Mouse (Mus musculus) embryonic facial prominence, embryonic 15.5 days (tissue): ENCODE results near the gene Rnf213. TPM values are rescaled to one million over a fixed set of nuclear protein-coding genes. Genes with fewer than 3 reads are reported as not detected.

Source experiments
- ATAC-seq: fragments of 200-750 bp; cut with Nextera tagmentation; 2 replicates; pipeline ENCODE4 v1.8.0; 2017; ENCODE audit warnings: low read depth, moderate TSS enrichment; ENCODE audit not compliant: insufficient number of reproducible peaks, low FRiP score, low TSS enrichment
- H3K27ac ChIP-seq: fragments of 300-500 bp; sonication (generic); replicated peaks from 2 replicates; pipeline ENCODE4 v1.5.1; 2015; ENCODE audit warnings: mild to moderate bottlenecking, inconsistent platforms
- H3K27me3 ChIP-seq: fragments of 300-500 bp; sonication (generic); 2 replicates; pipeline ENCODE4 v1.6.1; 2015; ENCODE audit warnings: inconsistent platforms
- H3K36me3 ChIP-seq: fragments of 300-500 bp; sonication (generic); 2 replicates; pipeline ENCODE4 v1.6.1; 2015; ENCODE audit warnings: mild to moderate bottlenecking, inconsistent platforms
- H3K4me1 ChIP-seq: fragments of 300-500 bp; sonication (generic); 2 replicates; pipeline ENCODE4 v1.6.1; 2015; ENCODE audit warnings: inconsistent platforms
- H3K4me2 ChIP-seq: fragments of 300-500 bp; sonication (generic); replicated peaks from 2 replicates; pipeline ENCODE4 v1.6.1; 2015; ENCODE audit warnings: mild to moderate bottlenecking, inconsistent platforms
- H3K4me3 ChIP-seq: fragments of 300-500 bp; sonication (generic); replicated peaks from 2 replicates; pipeline ENCODE4 v1.5.1; 2015; ENCODE audit warnings: mild to moderate bottlenecking, inconsistent platforms
- H3K9ac ChIP-seq: fragments of 300-500 bp; sonication (generic); 2 replicates; pipeline ENCODE4 v1.6.1; 2015; ENCODE audit warnings: inconsistent platforms
- H3K9me3 ChIP-seq: fragments of 300-500 bp; sonication (generic); replicated peaks from 2 replicates; pipeline ENCODE4 v1.6.1; 2016; ENCODE audit warnings: inconsistent platforms
- WGBS: fragments of 180-500 bp; shearing (Covaris S2); methylation state at CpG from one replicate; pipeline ENCODE4 v1.1.7; 2015; 5-methylcytosine and 5-hydroxymethylcytosine counted together
- polyA plus RNA-seq: library from polyadenylated mRNA; unstranded; fragments of >200 nt; fragmentation: Nextera tagmentation; extraction: Ambion mirVana; gene quantifications from 2 replicates; pipeline ENCODE4 v1.2.1, GENCODE M21; 2015

Gene Rnf213
- polyA plus RNA-seq, 1 experiment from 2014 or later, result 3.5 TPM

DNA sequence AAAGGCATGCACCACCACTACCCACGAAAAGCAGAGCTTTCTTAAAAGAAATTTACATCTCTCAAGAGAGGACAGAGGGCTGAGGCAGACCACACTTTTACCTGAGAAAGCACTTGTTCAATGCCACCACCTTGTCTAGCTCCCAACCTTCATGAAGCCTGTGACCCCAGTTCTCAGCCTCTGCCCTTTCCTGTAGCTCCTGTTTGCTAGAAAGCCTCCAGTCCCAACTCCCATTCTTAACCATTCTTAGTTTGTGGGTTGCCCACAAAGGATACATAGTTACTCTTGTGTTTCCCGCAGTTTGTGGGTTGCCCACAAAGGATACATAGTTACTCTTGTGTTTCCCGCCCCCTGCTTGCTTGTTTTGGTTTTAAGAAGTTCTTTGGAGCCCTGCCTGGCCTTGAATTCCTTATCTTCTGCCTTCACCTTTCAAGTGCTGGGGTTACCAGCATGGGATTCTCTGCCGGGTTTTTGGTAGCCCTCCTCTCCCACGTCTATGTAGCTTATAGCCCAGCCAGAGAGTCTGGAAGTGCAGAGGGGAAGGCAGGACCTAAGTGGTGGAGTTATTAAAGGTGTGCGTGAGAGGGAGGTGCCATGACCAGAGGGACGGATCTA lies 1.4 kb upstream of the Rnf213 start:
- Histone ChIP-seq H3K4me2 (peak overlapping the region; percentile 96), H3K27ac (no peak overlapping the region), H3K4me1 (peaks cover 30% of the 10 kb centered on the region), H3K27me3 (peaks cover 65% of the 10 kb centered on the region), H3K36me3 (no peaks in the 10 kb centered on the region), H3K9ac (no peak overlapping the region), H3K9me3 (no peaks in the 10 kb centered on the region), H3K4me3 (no peak overlapping the region)
- no peak for ATAC-seq
- 28% methylated on average over 7 of the region's 7 CpGs for WGBS

DNA sequence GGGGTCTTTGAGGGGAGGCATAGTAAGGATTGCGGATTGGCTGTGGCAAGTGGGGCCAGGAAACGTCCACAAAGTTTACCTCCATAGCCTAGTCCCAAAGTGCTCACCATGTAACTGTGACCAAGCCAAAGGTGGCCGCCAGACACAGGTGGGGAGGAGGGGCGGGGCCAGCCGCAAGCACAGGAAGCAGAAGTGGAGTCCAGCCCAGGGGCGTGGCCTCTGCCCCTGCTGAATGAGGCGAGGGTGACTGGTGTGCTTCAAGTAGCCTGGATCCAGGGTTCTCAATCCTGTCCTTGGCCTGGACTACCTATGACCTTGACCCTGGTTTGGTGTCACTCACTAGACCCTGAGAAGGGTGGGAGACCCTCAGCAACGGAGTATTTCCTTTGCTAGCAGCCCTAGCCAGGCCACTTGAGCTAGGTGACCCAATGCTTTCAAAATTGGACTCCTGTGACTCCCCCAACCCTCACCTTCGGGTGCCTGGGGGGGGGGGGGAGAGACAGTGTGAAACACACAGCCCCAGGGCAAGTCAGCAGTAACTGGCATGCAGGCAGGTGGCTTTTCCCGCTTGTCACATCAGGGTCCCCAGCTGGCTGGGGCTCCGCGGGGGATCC lies 792 bp upstream of the Rnf213 start:
- H3K9me3 ChIP-seq, result no peaks in the 10 kb centered on the region
- H3K4me3 ChIP-seq, result peak overlapping the region; percentile 61
- 7% methylated on average over 12 of the region's 12 CpGs for WGBS
- peaks cover 30% of the 10 kb centered on the region for H3K4me1 ChIP-seq
- peaks cover 70% of the 10 kb centered on the region for H3K27me3 ChIP-seq
- no peak overlapping the region for H3K9ac ChIP-seq
- H3K36me3 ChIP-seq, result no peaks in the 10 kb centered on the region
- peak overlapping the region; percentile 80 for H3K4me2 ChIP-seq
- ATAC-seq, result no peak
- no peak overlapping the region for H3K27ac ChIP-seq

DNA sequence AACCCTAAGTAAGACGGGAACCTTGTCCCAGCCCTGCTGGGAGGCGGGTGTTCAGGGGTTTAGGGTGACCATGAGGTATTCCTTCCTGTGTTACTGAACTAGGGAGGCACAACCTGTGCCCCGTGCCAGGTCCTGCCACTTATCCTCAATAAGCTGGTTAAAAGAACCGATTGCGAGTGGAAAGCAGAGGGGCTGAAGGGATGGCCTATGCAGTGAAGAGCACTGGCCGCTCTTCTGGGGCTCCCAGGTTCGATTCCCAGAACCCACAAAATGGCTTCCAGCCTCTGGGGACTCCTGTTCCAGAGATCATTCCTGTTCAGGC lies 544 bp downstream of the Rnf213 start:
- WGBS, result 25% methylated on average over 7 of the region's 7 CpGs

DNA sequence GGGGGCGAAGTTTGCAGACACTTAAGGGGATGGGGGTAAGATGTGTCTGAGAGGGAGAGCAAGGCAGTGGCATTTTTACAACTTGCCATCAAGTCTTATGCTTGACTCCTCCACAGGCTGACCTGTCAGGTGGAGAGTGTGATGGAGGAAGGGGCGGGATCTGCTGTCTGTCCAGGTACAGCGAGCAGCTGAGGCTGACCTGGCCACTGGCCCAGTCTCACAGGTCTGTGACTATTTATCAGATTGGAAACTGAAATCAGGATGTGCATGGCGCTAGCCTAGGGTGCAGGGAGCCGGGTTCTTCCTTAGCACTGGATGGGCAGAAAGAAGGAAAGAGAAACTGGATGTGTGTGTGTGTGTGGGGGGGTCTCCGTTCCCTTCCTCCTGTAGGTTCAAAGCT lies 1.3 kb downstream of the Rnf213 start:
- no peak overlapping the region for H3K9ac ChIP-seq
- peaks cover 61% of the 10 kb centered on the region for H3K27me3 ChIP-seq
- H3K4me2 ChIP-seq, result no peak overlapping the region
- no peaks in the 10 kb centered on the region for H3K9me3 ChIP-seq
- H3K27ac ChIP-seq, result no peak overlapping the region
- H3K36me3 ChIP-seq, result no peaks in the 10 kb centered on the region
- H3K4me1 ChIP-seq, result peaks cover 30% of the 10 kb centered on the region
- H3K4me3 ChIP-seq, result no peak overlapping the region; the same call in 1 of the 2 replicates
- WGBS, result 49% methylated on average over 6 of the region's 6 CpGs
- ATAC-seq, result no peak

More for the DNA sequence above, 544 bp downstream of the Rnf213 start:
- Histone ChIP-seq H3K27me3 (peaks cover 65% of the 10 kb centered on the region), H3K36me3 (no peaks in the 10 kb centered on the region), H3K27ac (0 out of 2 replicates have a peak overlapping the region, but pooled peaks have one; percentile 34), H3K4me1 (peaks cover 30% of the 10 kb centered on the region), H3K4me3 (peak overlapping the region; percentile 61), H3K4me2 (peak overlapping the region; percentile 80), H3K9me3 (no peaks in the 10 kb centered on the region), H3K9ac (peak overlapping the region; percentile 44)
- ATAC-seq, result no peak

DNA sequence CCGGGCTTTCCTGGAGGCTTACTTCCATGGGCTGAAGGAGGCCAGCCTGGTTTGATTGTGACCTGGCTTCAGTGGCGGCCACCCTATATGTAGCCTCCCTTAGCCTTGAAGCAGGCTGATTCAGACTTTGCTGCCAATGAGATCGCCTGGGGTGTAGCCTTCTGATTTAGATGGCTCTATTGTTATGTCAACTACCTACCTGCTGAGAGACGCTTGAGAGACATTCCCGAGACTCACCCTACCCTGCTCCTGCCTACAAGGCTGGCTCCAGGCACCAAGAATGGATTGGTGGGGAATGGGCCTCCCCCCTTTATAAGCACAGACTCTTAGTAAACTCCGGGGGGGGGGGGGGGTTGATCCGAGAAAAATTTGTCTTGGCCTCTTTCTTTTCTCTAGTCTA lies 2.5 kb downstream of the Rnf213 start:
- WGBS, result 11% methylated on average over 7 of the region's 7 CpGs
- Histone ChIP-seq H3K9me3 (no peaks in the 10 kb centered on the region), H3K27me3 (peaks cover 49% of the 10 kb centered on the region), H3K27ac (no peak overlapping the region), H3K4me1 (peaks cover 24% of the 10 kb centered on the region), H3K4me2 (no peak overlapping the region), H3K9ac (no peak overlapping the region), H3K4me3 (no peak overlapping the region), H3K36me3 (no peaks in the 10 kb centered on the region)
- ATAC-seq, result no peak

DNA sequence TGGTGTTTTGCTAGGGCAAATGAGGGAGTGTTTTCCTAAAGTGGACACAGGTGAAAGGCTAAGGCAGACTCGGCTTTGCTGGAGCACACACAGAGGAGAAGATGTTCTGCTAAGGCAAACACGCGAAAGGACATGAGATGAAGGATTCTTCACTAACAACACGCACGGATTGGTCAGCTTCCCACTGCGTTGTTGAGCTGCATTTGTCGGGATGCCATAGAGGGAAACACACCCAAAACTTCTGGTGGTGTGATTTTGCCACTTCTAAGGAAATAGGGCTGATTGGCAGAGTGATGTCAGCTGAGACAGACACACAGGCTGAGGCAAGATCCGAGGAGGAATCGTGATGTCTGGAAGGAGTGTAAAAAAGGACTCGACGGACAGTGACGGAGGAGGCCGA lies 3.0 kb downstream of the Rnf213 start:
- Histone ChIP-seq H3K27me3 (peaks cover 45% of the 10 kb centered on the region), H3K4me3 (no peak overlapping the region), H3K4me1 (peaks cover 19% of the 10 kb centered on the region), H3K4me2 (no peak overlapping the region), H3K9me3 (no peaks in the 10 kb centered on the region), H3K9ac (no peak overlapping the region; the same call in 1 of the 2 replicates), H3K36me3 (no peaks in the 10 kb centered on the region), H3K27ac (no peak overlapping the region)
- 17% methylated on average over 13 of the region's 13 CpGs for WGBS
- ATAC-seq, result no peak

DNA sequence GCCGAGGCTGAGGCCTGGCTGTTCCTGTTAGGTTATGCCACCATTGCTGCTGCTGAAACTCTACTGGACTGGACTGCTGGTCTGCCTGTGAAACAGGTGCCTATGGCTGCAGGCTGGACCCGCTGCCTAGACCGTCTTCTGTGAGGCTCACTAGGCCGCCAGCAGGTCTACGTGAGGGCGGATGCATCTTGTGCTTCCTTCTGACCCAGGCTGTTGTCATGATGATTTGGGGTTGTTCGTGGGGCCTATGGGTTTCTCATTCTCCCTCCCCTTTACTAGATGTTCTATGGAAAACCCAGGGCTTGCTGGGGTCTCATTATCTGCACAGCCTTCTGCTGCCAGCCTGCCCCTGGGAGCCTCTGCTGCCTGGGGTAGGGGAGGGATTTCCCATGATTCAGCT lies 3.6 kb downstream of the Rnf213 start:
- no peak overlapping the region for H3K4me2 ChIP-seq
- WGBS, result 63% methylated on average over 7 of the region's 7 CpGs
- no peak for ATAC-seq
- H3K9ac ChIP-seq, result no peak overlapping the region; the same call in 1 of the 2 replicates
- peaks cover 16% of the 10 kb centered on the region for H3K4me1 ChIP-seq
- H3K4me3 ChIP-seq, result no peak overlapping the region
- no peak overlapping the region for H3K27ac ChIP-seq
- H3K36me3 ChIP-seq, result no peaks in the 10 kb centered on the region
- H3K27me3 ChIP-seq, result peaks cover 39% of the 10 kb centered on the region
- H3K9me3 ChIP-seq, result no peaks in the 10 kb centered on the region

DNA sequence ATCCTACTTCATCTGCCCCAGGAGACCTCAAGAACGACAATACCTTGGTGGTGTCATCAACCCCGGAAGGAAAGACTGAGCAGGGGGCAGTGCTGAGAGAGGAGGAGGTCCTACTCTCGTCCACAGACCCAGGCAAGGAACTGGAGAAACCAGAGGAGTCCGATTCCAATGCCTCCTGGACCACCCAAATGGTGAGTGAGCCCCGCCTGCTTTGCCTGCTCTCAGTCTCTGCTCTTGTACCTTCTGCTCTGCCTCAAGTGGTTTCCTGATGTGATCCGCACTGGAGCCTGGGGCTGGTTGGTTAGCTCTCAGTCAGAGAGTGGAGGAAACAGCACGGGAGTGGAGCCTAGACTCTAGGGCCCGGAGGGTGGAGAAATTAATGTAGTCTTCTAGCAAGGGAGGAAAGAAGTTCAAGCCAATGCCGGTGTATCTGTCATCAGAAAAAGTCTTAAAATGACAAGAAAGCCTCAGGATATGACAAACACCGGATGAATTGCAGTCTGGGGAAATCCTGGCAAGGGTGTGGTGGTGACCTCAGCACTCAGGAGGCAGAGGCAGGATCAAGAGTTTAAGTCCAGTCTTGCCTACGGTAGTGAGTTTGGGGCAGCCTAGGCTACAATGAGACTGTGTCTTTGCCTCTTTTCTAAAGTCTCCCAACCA lies 9.7 kb downstream of the Rnf213 start:
- no peak overlapping the region for H3K27ac ChIP-seq
- no peak for ATAC-seq
- no peak overlapping the region for H3K4me2 ChIP-seq
- WGBS, result 31% methylated on average over 11 of the region's 11 CpGs
- no peaks in the 10 kb centered on the region for H3K27me3 ChIP-seq
- no peak overlapping the region for H3K9ac ChIP-seq
- H3K9me3 ChIP-seq, result no peaks in the 10 kb centered on the region
- H3K36me3 ChIP-seq, result no peaks in the 10 kb centered on the region
- H3K4me3 ChIP-seq, result no peak overlapping the region
- H3K4me1 ChIP-seq, result no peaks in the 10 kb centered on the region

DNA sequence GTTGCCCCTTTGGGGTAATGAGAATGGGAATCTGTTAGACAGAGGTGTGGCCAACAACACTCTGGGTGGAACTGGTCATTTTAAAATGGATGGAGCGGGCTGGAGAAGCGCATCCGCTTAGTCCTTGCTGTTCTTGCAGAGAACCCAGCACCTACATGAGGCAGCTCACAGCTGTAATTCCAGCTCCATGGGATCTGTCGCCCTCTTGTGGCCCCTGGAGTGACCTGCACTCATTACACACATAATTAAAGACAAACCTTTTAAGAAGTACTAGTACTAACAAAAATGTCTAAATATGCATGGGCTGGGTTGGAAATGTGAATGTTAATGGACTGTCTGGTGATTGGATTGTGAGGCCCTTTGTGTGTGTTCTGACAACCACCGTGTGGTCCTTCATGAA lies 11.7 kb downstream of the Rnf213 start:
- H3K9me3 ChIP-seq, result no peaks in the 10 kb centered on the region
- ATAC-seq, result no peak
- no peak overlapping the region for H3K4me2 ChIP-seq
- H3K9ac ChIP-seq, result no peak overlapping the region
- H3K27me3 ChIP-seq, result no peaks in the 10 kb centered on the region
- H3K4me1 ChIP-seq, result no peaks in the 10 kb centered on the region
- H3K4me3 ChIP-seq, result no peak overlapping the region
- 52% methylated on average over 5 of the region's 5 CpGs for WGBS
- H3K36me3 ChIP-seq, result no peaks in the 10 kb centered on the region
- no peak overlapping the region for H3K27ac ChIP-seq

DNA sequence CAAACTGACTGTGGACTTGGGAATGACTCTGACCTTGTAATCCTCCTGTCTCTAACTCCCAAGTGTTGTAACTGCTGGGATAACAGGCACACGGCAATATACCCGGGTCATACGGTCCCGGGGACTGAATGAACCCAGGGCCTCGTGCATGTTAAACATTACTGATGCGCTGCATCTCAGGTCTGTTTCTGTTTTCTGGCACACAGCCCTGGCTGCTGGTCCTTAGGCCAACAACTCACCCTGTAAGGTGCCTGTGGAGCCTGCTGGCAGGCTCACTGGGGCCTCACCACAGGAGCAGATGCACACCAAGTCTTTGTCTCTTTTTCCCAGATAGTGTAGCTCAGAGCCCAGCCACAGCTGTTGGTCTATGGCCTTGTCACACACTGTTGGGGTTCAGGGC lies 14.5 kb downstream of the Rnf213 start:
- Histone ChIP-seq H3K4me2 (no peak overlapping the region), H3K9me3 (no peaks in the 10 kb centered on the region), H3K27me3 (no peaks in the 10 kb centered on the region), H3K27ac (no peak overlapping the region), H3K36me3 (no peaks in the 10 kb centered on the region), H3K4me3 (no peak overlapping the region), H3K9ac (no peak overlapping the region), H3K4me1 (no peaks in the 10 kb centered on the region)
- ATAC-seq, result no peak
- 90% methylated on average over 6 of the region's 6 CpGs for WGBS

DNA sequence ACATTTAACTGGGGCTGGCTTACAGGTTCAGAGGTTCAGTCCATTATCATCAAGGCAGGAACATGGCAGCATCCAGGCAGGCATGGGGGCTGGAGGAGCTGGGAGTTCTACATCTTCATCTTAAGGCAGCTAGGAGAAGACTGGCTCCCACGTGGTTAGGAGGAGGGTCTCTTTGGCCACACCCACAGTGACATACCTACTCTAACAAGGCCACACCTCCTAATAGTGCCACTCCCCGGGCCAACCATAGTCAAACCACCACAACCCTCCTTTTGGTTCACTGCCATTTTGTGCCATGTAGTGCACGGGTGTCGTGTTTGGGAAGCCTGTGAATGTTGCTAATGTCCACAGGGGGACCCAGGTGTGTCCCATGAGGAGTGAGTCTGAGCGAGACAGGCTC lies 15.1 kb downstream of the Rnf213 start:
- WGBS, result 54% methylated on average over 5 of the region's 5 CpGs
- H3K4me3 ChIP-seq, result no peak overlapping the region
- no peaks in the 10 kb centered on the region for H3K36me3 ChIP-seq
- H3K27ac ChIP-seq, result no peak overlapping the region
- no peaks in the 10 kb centered on the region for H3K27me3 ChIP-seq
- H3K4me2 ChIP-seq, result no peak overlapping the region
- no peaks in the 10 kb centered on the region for H3K9me3 ChIP-seq
- no peak overlapping the region for H3K9ac ChIP-seq
- ATAC-seq, result no peak
- no peaks in the 10 kb centered on the region for H3K4me1 ChIP-seq
